Mouse (Mus musculus) heart, adult 2 months (tissue): ENCODE data around the gene Tst. TPM values are rescaled to one million over a fixed set of nuclear protein-coding genes. Genes with fewer than 3 reads are reported as not detected.

Experiments
- DNase-seq, 2 experiments: peaks; one replicate each; pipeline ENCODE4 v3.0.0; 2021
- H3K27ac ChIP-seq: fragments of 200-600 bp; 2 replicates; pipeline ENCODE4 v1.8.1; 2022
- H3K27me3 ChIP-seq: fragments of 200-500 bp; 2 replicates; pipeline ENCODE4 v1.6.1; 2012; ENCODE audit warnings: mild to moderate bottlenecking, low read length, inconsistent platforms, mixed read lengths; ENCODE audit not compliant: control insufficient read depth, insufficient read depth
- H3K36me3 ChIP-seq: fragments of 200-500 bp; 2 replicates; pipeline ENCODE4 v1.6.1; 2012; ENCODE audit warnings: low read length, inconsistent platforms; ENCODE audit not compliant: control insufficient read depth, insufficient read depth
- H3K4me1 ChIP-seq: fragments of 200-500 bp; 2 replicates; pipeline ENCODE4 v1.6.1; 2011; ENCODE audit warnings: low read length; ENCODE audit not compliant: control insufficient read depth, insufficient read depth
- H3K4me3 ChIP-seq: fragments of 200-600 bp; 2 replicates; pipeline ENCODE4 v1.8.1; 2022
- H3K79me2 ChIP-seq: fragments of 200-500 bp; replicated peaks from 2 replicates; pipeline ENCODE4 v1.6.1; 2012; ENCODE audit warnings: mild to moderate bottlenecking, inconsistent platforms, low read length, moderate library complexity, mixed read lengths; ENCODE audit not compliant: control insufficient read depth, insufficient read depth
- H3K9ac ChIP-seq: fragments of 200-500 bp; 2 replicates; pipeline ENCODE4 v1.6.1; 2012; ENCODE audit warnings: low read depth, mild to moderate bottlenecking, control low read depth, inconsistent platforms, low read length, mixed read lengths
- CTCF ChIP-seq: fragments of 200-600 bp; IDR thresholded peaks from 2 replicates; pipeline ENCODE4 v1.8.1; 2022; ENCODE audit warnings: antibody characterized with exemption, mild to moderate bottlenecking, moderate library complexity
- EP300 ChIP-seq: fragments of 200-500 bp; IDR thresholded peaks from 2 replicates; pipeline ENCODE4 v1.6.1; 2011; ENCODE audit warnings: low read depth, low read length, control low read depth; ENCODE audit not compliant: insufficient read depth
- POLR2A ChIP-seq: fragments of 200-500 bp; IDR thresholded peaks from 2 replicates; pipeline ENCODE4 v1.6.1; 2011; ENCODE audit warnings: mild to moderate bottlenecking, low read depth, low read length, control low read depth; ENCODE audit not compliant: insufficient read depth
- WGBS: fragments of 180-500 bp; shearing (Covaris S2); methylation state at CpG from one replicate; pipeline ENCODE4 v1.1.7; 2018; 5-methylcytosine and 5-hydroxymethylcytosine counted together
- intact Hi-C: fragments of 180-260 bp; cut with DNase I; formaldehyde crosslinking; loops from one replicate; pipeline ENCODE4 v1.15.1; 2025
- polyA plus RNA-seq: library from polyadenylated mRNA; depleted of rRNA; stranded (reverse); fragments of >200 nt; gene quantifications from 2 replicates; pipeline ENCODE4 v1.2.3, GENCODE M21; 2012; rRNA removed
- total RNA-seq, 2 experiments: library from RNA; stranded (reverse); gene quantifications; 2 replicates each; pipeline ENCODE4 v1.2.3; 2021

Gene Tst
- total and polyA plus RNA-seq, 3 experiments = 19.1 to 41.7 (median 23.2) TPM

GRCm38 (mm10) chr15:78354958-78355357 lies 50.7 kb downstream of the Tst start:
- no peaks in the 10 kb centered on the region for H3K27me3 ChIP-seq
- WGBS = 0% methylated on average over 1 of the region's 1 CpGs
- H3K79me2 ChIP-seq = no peaks in the 10 kb centered on the region
- H3K27ac ChIP-seq = no peak overlapping the region
- no peaks in the 10 kb centered on the region for H3K36me3 ChIP-seq
- TF ChIP-seq CTCF = peak; percentile 73
- no peak for TF ChIP-seq EP300
- peaks cover 5% of the 10 kb centered on the region for H3K4me1 ChIP-seq
- DNase-seq = no peak
- H3K9ac ChIP-seq = no peak overlapping the region
- H3K4me3 ChIP-seq = no peak overlapping the region
- intact Hi-C loops = loop anchor here (1.0 kb wide), 1 partner anchor 67 kb away; no protein-coding TSS in a partner anchor

GRCm38 (mm10) chr15:78351586-78352165 lies 54.0 kb downstream of the Tst start:
- H3K79me2 ChIP-seq = no peaks in the 10 kb centered on the region
- H3K36me3 ChIP-seq = no peaks in the 10 kb centered on the region
- intact Hi-C loops = no loop called here
- H3K4me3 ChIP-seq = no peak overlapping the region
- peaks cover 5% of the 10 kb centered on the region for H3K4me1 ChIP-seq
- no peaks in the 10 kb centered on the region for H3K27me3 ChIP-seq
- no peak for TF ChIP-seq CTCF
- TF ChIP-seq POLR2A = peak; percentile 41; the same call in 1 of the 2 replicates
- TF ChIP-seq EP300 = 0 out of 2 replicates have a peak, but pooled peaks have one; percentile 4
- H3K9ac ChIP-seq = no peak overlapping the region
- WGBS = 31% methylated on average over 3 of the region's 3 CpGs
- DNase-seq = no peak
- peak overlapping the region; percentile 64 for H3K27ac ChIP-seq

Other genes starting within 250 kb of the Tst start
- gene Ift27, start 231.8 kb downstream of the Tst start, total RNA-seq = 10 to 100 TPM in 1 of 2 experiments, 1 to 10 TPM in 1; 9.3 to 10.0 TPM
- 22.6 and 22.8 TPM in 2 replicates for gene Ift27, start 231.8 kb downstream of the Tst start, polyA plus RNA-seq
- gene Pvalb, start 199.5 kb downstream of the Tst start, total RNA-seq = under 1 TPM; 0.44 to 0.77 TPM
- gene Pvalb, start 199.5 kb downstream of the Tst start, polyA plus RNA-seq = 0.37 and 0.56 TPM in 2 replicates
- 1 to 10 TPM; 1.6 to 1.8 TPM for gene Ncf4, start 161.1 kb downstream of the Tst start, total RNA-seq
- 4.5 and 4.9 TPM in 2 replicates for gene Ncf4, start 161.1 kb downstream of the Tst start, polyA plus RNA-seq
- gene Csf2rb2, start 100.2 kb downstream of the Tst start, total RNA-seq = under 1 TPM; 0.75 to 0.84 TPM
- gene Csf2rb2, start 100.2 kb downstream of the Tst start, polyA plus RNA-seq = 1.2 and 1.6 TPM in 2 replicates
- 1 to 10 TPM; 1.6 to 2.2 TPM for gene Csf2rb, start 80.2 kb downstream of the Tst start, total RNA-seq
- gene Csf2rb, start 80.2 kb downstream of the Tst start, polyA plus RNA-seq = 2.1 and 2.8 TPM in 2 replicates
- gene Tex33, start 10.0 kb downstream of the Tst start, total RNA-seq = not detected
- gene Tex33, start 10.0 kb downstream of the Tst start, polyA plus RNA-seq = 0.43 and 0.67 TPM in 2 replicates
- 10 to 100 TPM; 37.5 to 45.9 TPM for gene Mpst, start 509 bp upstream of the Tst start, total RNA-seq
- gene Mpst, start 509 bp upstream of the Tst start, polyA plus RNA-seq = 64.5 and 79.5 TPM in 2 replicates
- 10 to 100 TPM; 18.4 to 24.5 TPM for gene Kctd17, start 22.7 kb upstream of the Tst start, total RNA-seq
- gene Kctd17, start 22.7 kb upstream of the Tst start, polyA plus RNA-seq = 52.5 and 66.1 TPM in 2 replicates
- not detected for gene Tmprss6, start 62.7 kb upstream of the Tst start, total RNA-seq
- gene Tmprss6, start 62.7 kb upstream of the Tst start, polyA plus RNA-seq = 0.20 TPM in 1 of 2 replicates, not detected in the other
- under 1 TPM; 0.31 to 0.55 TPM for gene Il2rb, start 89.4 kb upstream of the Tst start, total RNA-seq
- gene Il2rb, start 89.4 kb upstream of the Tst start, polyA plus RNA-seq = 1.4 and 2.3 TPM in 2 replicates
- gene C1qtnf6, start 125.5 kb upstream of the Tst start, total RNA-seq = 10 to 100 TPM; 14.1 to 17.0 TPM
- gene C1qtnf6, start 125.5 kb upstream of the Tst start, polyA plus RNA-seq = 20.8 and 40.5 TPM in 2 replicates
- not detected for gene Sstr3, start 138.8 kb upstream of the Tst start, total RNA-seq
- not detected in 2 replicates for gene Sstr3, start 138.8 kb upstream of the Tst start, polyA plus RNA-seq
- gene Rac2, start 166.9 kb upstream of the Tst start, total RNA-seq = 1 to 10 TPM; 4.5 to 8.7 TPM
- gene Rac2, start 166.9 kb upstream of the Tst start, polyA plus RNA-seq = 7.7 and 44.7 TPM in 2 replicates
- gene Cyth4, start 191.1 kb upstream of the Tst start, total RNA-seq = 1 to 10 TPM; 6.1 to 6.7 TPM
- 9.3 and 12.8 TPM in 2 replicates for gene Cyth4, start 191.1 kb upstream of the Tst start, polyA plus RNA-seq